Mouse (Mus musculus) embryonic facial prominence, embryonic 12.5 days (tissue): Measurements from ENCODE around the gene Rrad. TPM values are rescaled to one million over a fixed set of nuclear protein-coding genes. Genes with fewer than 3 reads are reported as not detected.

ENCODE experiments used
- ATAC-seq: fragments of 200-750 bp; cut with Nextera tagmentation; 2 replicates; pipeline ENCODE4 v1.8.0; 2017; ENCODE audit not compliant: insufficient number of reproducible peaks, insufficient read depth, low FRiP score, low TSS enrichment
- H3K27ac ChIP-seq: fragments of 300-500 bp; sonication (generic); 2 replicates; pipeline ENCODE4 v1.5.1; 2016; ENCODE audit warnings: mild to moderate bottlenecking
- H3K27me3 ChIP-seq: fragments of 300-500 bp; sonication (generic); 2 replicates; pipeline ENCODE4 v1.6.1; 2016; ENCODE audit warnings: mild to moderate bottlenecking, moderate library complexity
- H3K36me3 ChIP-seq: fragments of 300-500 bp; sonication (generic); 2 replicates; pipeline ENCODE4 v1.6.1; 2016; ENCODE audit warnings: mild to moderate bottlenecking
- H3K4me1 ChIP-seq: fragments of 300-500 bp; sonication (generic); 2 replicates; pipeline ENCODE4 v1.6.1; 2016
- H3K4me2 ChIP-seq: fragments of 300-500 bp; sonication (generic); replicated peaks from 2 replicates; pipeline ENCODE4 v1.6.1; 2016; ENCODE audit warnings: mild to moderate bottlenecking, moderate library complexity
- H3K4me3 ChIP-seq: fragments of 300-500 bp; sonication (generic); 2 replicates; pipeline ENCODE4 v1.5.1; 2016; ENCODE audit warnings: mild to moderate bottlenecking
- H3K9ac ChIP-seq: fragments of 300-500 bp; sonication (generic); 2 replicates; pipeline ENCODE4 v1.6.1; 2016; ENCODE audit warnings: mild to moderate bottlenecking, moderate library complexity
- H3K9me3 ChIP-seq: fragments of 300-500 bp; sonication (generic); 2 replicates; pipeline ENCODE4 v1.6.1; 2016; ENCODE audit warnings: mild to moderate bottlenecking, moderate library complexity
- WGBS: fragments of 180-500 bp; shearing (Covaris S2); methylation state at CpG from one replicate; pipeline ENCODE4 v1.1.7; 2016; 5-methylcytosine and 5-hydroxymethylcytosine counted together
- polyA plus RNA-seq: library from polyadenylated mRNA; unstranded; fragments of >200 nt; fragmentation: Nextera tagmentation; extraction: Ambion mirVana; gene quantifications from 2 replicates; pipeline ENCODE4 v1.2.1, GENCODE M21; 2016

Gene Rrad
- polyA plus RNA-seq, 1 experiment from 2014 or later: 5.1 TPM

DNA sequence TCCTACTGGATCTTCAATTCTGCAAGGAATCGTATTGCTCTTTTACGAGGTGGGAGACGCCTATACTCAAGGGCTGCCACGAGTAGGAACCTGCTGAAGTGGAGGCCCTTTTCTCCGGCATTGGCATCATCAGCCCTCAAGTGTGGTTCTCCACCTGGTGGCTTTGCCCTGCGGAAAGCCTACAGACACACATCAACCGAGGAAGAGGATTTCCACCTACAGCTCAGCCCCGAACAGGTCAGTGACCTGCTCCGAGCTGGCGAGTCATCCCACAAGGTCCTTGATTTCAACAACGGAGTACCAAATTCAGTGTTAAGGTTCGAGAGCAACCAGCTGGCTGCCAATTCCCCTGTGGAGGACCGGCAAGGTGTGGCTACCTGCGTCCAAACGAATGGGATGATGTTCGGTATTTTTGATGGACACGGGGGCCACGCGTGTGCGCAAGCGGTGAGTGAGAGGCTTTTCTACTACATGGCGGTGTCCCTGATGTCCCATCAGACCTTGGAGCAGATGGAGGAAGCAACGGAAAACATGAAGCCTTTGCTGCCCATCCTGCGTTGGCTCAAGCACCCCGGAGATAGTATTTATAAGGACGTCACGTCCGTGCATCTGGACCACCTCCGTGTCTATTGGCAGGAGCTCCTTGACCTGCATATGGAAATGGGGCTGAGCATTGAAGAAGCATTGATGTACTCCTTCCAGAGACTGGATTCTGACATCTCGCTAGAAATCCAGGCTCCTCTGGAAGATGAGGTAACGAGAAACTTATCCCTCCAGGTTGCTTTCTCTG, 37.4 kb downstream of the Rrad start:
- no peak overlapping the region for H3K27ac ChIP-seq
- no peak for ATAC-seq
- no peaks in the 10 kb centered on the region for H3K27me3 ChIP-seq
- 93% methylated on average over 31 of the region's 31 CpGs for WGBS
- 0 out of 2 replicates have a peak, but pooled peaks cover 3% of the 10 kb centered on the region for H3K4me1 ChIP-seq
- H3K36me3 ChIP-seq: peaks cover 23% of the 10 kb centered on the region
- H3K9ac ChIP-seq: no peak overlapping the region
- H3K4me3 ChIP-seq: no peak overlapping the region
- H3K9me3 ChIP-seq: no peaks in the 10 kb centered on the region
- no peak overlapping the region for H3K4me2 ChIP-seq

DNA sequence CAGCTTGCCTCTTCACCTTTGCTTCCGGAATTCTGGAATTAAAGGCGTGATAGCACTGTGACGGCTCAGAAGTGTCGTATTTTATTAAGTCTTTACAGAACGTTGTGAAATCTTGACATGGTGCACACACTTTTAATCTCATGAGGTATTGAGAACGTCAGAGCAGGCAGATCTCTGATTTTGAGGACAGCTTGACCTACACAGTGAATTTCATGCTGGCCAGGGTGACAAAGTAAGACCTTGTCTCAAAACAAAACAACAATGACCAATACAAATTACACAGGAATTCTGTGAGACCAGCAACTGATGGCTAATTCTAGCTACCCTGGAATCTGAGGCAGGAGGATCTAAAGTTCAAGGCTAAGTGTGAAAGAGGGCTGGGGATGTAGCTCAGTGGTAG, 38.6 kb downstream of the Rrad start:
- no peaks in the 10 kb centered on the region for H3K27me3 ChIP-seq
- ATAC-seq: no peak
- H3K4me2 ChIP-seq: peak overlapping the region; percentile 67
- peaks cover 23% of the 10 kb centered on the region for H3K36me3 ChIP-seq
- 0 out of 2 replicates have a peak, but pooled peaks cover 3% of the 10 kb centered on the region for H3K4me1 ChIP-seq
- H3K4me3 ChIP-seq: 0 out of 2 replicates have a peak overlapping the region, but pooled peaks have one; percentile 53
- no peaks in the 10 kb centered on the region for H3K9me3 ChIP-seq
- WGBS: 70% methylated on average over 6 of the region's 6 CpGs
- H3K9ac ChIP-seq: no peak overlapping the region
- no peak overlapping the region for H3K27ac ChIP-seq

DNA sequence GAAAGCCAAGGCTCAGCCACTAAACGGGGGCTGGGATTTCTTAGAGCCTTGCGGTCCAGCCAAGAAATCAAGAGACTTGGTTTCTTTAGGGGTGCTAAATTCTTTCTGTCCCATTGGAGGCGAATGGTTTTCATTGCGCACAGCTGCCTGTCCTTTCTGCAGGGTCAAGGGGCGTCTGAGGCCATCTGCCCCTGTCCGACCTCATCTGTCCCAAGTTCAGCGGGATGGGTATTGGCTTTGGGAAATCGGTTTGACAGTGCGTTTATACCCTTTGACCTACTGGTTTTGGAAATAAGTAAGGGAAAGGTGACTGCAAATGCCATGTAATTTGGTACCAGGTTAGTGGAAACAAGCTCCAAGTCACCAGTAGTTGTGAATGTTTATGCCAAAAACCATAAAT, 39.3 kb downstream of the Rrad start:
- 0 out of 2 replicates have a peak, but pooled peaks cover 3% of the 10 kb centered on the region for H3K4me1 ChIP-seq
- no peak for ATAC-seq
- peak overlapping the region; percentile 82 for H3K27ac ChIP-seq
- H3K4me3 ChIP-seq: peak overlapping the region; percentile 53
- peak overlapping the region; percentile 50 for H3K9ac ChIP-seq
- no peaks in the 10 kb centered on the region for H3K27me3 ChIP-seq
- WGBS: 2% methylated on average over 9 of the region's 9 CpGs
- H3K4me2 ChIP-seq: peak overlapping the region; percentile 67
- H3K9me3 ChIP-seq: no peaks in the 10 kb centered on the region
- peaks cover 23% of the 10 kb centered on the region for H3K36me3 ChIP-seq

DNA sequence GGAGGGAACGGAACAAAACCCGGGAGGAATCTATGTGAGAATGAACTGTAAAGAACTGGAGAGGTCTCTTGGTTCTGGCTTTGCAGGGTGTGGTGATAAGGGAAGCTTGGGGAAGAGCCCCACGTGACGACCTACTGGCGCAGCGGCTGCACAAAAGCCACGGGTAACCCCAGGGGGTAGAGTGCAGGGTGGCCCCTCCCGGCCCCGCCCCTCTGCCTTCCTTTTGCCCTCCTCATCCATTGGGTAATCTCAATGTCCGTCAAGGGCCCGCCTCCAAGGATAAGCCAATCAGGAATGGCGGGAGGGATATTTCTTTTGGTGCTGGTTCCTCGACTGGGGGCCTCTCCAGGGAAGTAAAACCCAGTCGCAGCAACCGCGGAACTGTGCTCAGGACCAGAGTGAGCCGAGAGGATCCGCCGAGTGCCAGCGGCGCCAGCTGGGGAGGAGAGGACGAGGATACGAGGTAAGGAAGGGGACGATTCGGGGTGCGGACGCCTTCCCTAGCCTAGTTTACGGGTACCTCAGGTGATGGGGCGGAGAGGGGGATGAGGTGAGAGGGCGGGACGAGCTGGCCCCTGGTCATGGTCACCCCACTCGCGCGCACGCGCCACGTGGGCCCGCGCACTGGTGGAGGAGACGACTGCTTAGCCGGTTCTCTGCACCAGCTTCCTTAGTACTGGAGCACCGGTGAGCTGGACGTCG, 39.8 kb downstream of the Rrad start, which contains the start of gene Pdp2:
Gene Pdp2 (plus strand): TSS at position 319 of the 702 bp plus-strand sequence.
- under 1% methylated on average over 44 of the region's 44 CpGs for WGBS
- H3K4me2 ChIP-seq: peak within 1 kb of the TSS; percentile 67
- H3K27ac ChIP-seq: peak within 1 kb of the TSS; percentile 82
- H3K4me1 ChIP-seq: 0 out of 2 replicates have a peak, but pooled peaks cover 3% of the 10 kb centered on the region
- H3K9me3 ChIP-seq: no peaks in the 10 kb centered on the region
- H3K36me3 ChIP-seq: peaks cover 23% of the 10 kb centered on the region
- H3K4me3 ChIP-seq: peak within 1 kb of the TSS; percentile 53
- ATAC-seq: peak; percentile 94
- H3K27me3 ChIP-seq: no peaks in the 10 kb centered on the region
- H3K9ac ChIP-seq: peak within 1 kb of the TSS; percentile 50

DNA sequence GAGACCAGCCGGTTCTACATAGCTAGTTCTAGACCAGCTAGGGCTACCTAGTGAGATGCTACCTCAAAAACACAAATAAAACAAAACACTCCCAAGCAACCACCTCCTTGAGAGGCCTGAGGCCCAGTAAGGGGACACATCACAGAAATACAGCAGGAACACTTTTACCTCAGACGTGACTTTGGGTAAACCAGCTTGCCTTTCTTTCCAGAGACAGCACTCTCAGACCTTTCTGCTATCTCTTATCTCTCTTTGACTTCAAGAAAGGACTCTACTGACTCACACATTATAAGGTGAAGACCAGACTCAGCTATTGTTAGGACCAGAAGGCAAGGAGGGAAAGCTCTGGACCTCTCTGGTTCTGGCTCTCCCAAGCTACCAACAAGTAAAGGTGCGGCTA, 40.8 kb downstream of the Rrad start:
- H3K9me3 ChIP-seq: no peaks in the 10 kb centered on the region
- no peaks in the 10 kb centered on the region for H3K27me3 ChIP-seq
- H3K9ac ChIP-seq: no peak overlapping the region
- 0 out of 2 replicates have a peak, but pooled peaks cover 3% of the 10 kb centered on the region for H3K4me1 ChIP-seq
- no peak overlapping the region for H3K27ac ChIP-seq
- H3K4me3 ChIP-seq: no peak overlapping the region
- ATAC-seq: no peak
- H3K4me2 ChIP-seq: no peak overlapping the region
- WGBS: 93% methylated on average over 3 of the region's 3 CpGs
- H3K36me3 ChIP-seq: peaks cover 18% of the 10 kb centered on the region

DNA sequence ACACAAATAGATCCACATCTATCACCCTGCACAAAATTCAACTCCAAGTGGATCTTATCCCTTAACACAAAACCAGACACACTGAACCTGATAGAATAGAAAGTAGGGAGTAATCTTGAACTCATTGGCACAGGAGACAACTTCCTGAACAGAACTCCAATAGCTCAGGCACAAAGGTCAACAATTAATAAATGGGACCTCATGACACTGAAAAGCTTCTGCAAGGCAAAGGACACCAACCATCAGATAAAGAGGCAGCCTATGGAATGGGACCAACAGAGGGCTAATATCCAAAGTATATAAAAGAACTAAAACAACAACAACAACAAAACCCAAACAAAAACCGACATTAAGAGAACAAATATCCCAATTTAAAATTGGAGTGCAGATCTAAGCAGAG, 46.6 kb downstream of the Rrad start:
- 60% methylated on average over 1 of the region's 1 CpGs for WGBS
- H3K4me2 ChIP-seq: no peak overlapping the region
- no peaks in the 10 kb centered on the region for H3K36me3 ChIP-seq
- H3K27ac ChIP-seq: no peak overlapping the region
- no peaks in the 10 kb centered on the region for H3K27me3 ChIP-seq
- no peak overlapping the region for H3K9ac ChIP-seq
- H3K9me3 ChIP-seq: no peaks in the 10 kb centered on the region
- H3K4me1 ChIP-seq: no peaks in the 10 kb centered on the region
- H3K4me3 ChIP-seq: no peak overlapping the region
- no peak for ATAC-seq

Other genes starting within 250 kb of the Rrad start
- gene Cmtm4, start 235.5 kb downstream of the Rrad start, polyA plus RNA-seq: 3.0 and 3.3 TPM in 2 replicates
- gene Dync1li2, start 188.3 kb downstream of the Rrad start, polyA plus RNA-seq: 87.3 and 89.1 TPM in 2 replicates
- 0.24 and 0.29 TPM in 2 replicates for gene Terb1, start 121.4 kb downstream of the Rrad start, polyA plus RNA-seq
- gene Nae1, start 96.7 kb downstream of the Rrad start, polyA plus RNA-seq: 129 TPM in 2 replicates
- 0.83 and 0.97 TPM in 2 replicates for gene Car7, start 96.6 kb downstream of the Rrad start, polyA plus RNA-seq
- gene Pdp2, start 39.9 kb downstream of the Rrad start, polyA plus RNA-seq: 13.2 and 13.7 TPM in 2 replicates
- not detected in 2 replicates for gene Cdh16, start 6.9 kb downstream of the Rrad start, polyA plus RNA-seq
- gene Ciao2b, start 10.6 kb upstream of the Rrad start, polyA plus RNA-seq: 83.7 and 87.9 TPM in 2 replicates
- gene Ces2a, start 102.7 kb upstream of the Rrad start, polyA plus RNA-seq: not detected in 2 replicates
- gene Ces2b, start 200.2 kb upstream of the Rrad start, polyA plus RNA-seq: 0.23 TPM in 1 of 2 replicates, not detected in the other
- not detected in 2 replicates for gene Ces2c, start 215.7 kb upstream of the Rrad start, polyA plus RNA-seq